ENCODE assay signal across 7 mouse cellular contexts in the genomic region with DNA sequence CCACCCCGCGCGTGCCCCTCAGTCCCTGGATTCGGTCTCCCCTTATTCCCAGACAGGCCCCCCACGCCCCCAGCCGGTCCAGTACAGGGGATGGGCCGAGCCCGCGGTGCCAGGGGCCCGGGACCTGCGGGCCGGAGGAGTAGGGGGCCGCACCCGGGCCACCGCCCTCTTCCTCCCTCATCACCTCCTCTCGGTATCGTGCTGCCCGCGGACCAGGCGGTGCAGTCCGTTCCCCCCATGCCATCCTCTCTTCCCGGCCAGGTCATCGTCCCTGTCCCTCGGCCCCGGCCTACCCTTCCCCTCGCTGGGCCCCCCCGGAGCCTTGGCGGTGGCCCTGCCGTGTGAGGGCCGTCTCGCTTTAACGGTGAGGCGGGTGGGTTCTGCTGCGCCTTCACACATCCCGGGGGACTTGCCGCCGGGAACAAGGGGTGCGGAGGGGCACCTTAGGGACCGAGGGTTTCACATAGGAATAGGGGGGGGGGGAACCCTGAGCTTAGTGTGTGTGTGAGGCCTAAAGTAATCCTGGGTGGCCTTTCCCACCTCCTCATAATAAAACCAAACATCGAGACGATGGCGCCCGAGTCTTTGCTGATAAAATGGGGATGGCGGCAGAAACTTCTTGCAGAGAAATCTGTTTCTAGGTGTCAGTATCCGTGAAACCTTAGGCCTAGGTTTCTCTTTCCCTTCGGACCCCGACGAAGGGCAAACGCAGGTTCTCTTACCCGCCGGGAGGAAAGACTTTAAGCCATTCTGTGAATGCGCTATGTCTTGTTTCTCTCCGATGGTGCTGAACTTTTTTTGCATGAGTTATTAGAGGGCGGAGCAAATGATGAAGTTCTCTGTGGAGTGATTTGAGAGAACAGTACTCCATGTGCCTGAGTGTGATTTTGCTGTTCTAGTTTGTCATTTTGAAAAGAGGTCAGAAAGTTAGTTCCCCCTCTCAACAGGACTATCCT. TPM values are rescaled to one million over a fixed set of nuclear protein-coding genes. Genes with fewer than 3 reads are reported as not detected.
DNase-seq lines count a peak whose midpoint lies in the region; ATAC-seq and TF ChIP-seq lines count a peak whose summit lies in the region.

No protein-coding gene starts in this region.

- no peaks in the 10 kb centered on the region for H3K9me3 ChIP-seq in hindbrain, embryonic 13.5 days

- no peak for TF ChIP-seq CTCF in left cerebral cortex, adult 2 months (IDR thresholded peaks at IDR 0.05)

- H3K4me2 ChIP-seq in hindbrain, embryonic 13.5 days, result peak overlapping the region; percentile 68

- peak; percentile 88 for ATAC-seq in hindbrain, embryonic 13.5 days (ENCODE audit: low FRiP score)
- peak; percentile 20; the same call in 1 of the 2 replicates for ATAC-seq in megakaryocyte, adult 5-6 weeks (ENCODE audit: poor library complexity, severe bottlenecking)

- DNase-seq in R1 (ENCODE audit: low read depth, low spot score), result peak; percentile 83
- DNase-seq in cerebellum, adult 8-10 months, result peak; percentile 45
- DNase-seq in frontal cortex, postnatal 25 days (ENCODE audit: low spot score in 2 of 2), result peak; percentile 14 to 18
- peak; percentile 21 to 36 for DNase-seq in left cerebral cortex, adult 2 months (ENCODE audit: extremely low spot score in 1 of 2, low spot score in 2 of 2)
- DNase-seq in right cerebral cortex, postnatal 14 days, result peak; percentile 32

- 1% methylated on average over 54 of the region's 54 CpGs for WGBS in hindbrain, embryonic 13.5 days

- peak overlapping the region; percentile 97 for H3K27ac ChIP-seq in hindbrain, embryonic 13.5 days
- peak overlapping the region; percentile 95 for H3K27ac ChIP-seq in left cerebral cortex, adult 2 months

- peak overlapping the region; percentile 99 for H3K9ac ChIP-seq in hindbrain, embryonic 13.5 days

- intact Hi-C loops in left cerebral cortex, adult 2 months (cut with DNase I), result loop anchor here (2.0 to 5.0 kb wide), 2 partner anchors 56 to 98 kb away; a partner anchor contains a TSS

- H3K36me3 ChIP-seq in hindbrain, embryonic 13.5 days, result no peaks in the 10 kb centered on the region

- peak overlapping the region; percentile 99 for H3K4me3 ChIP-seq in hindbrain, embryonic 13.5 days
- H3K4me3 ChIP-seq in left cerebral cortex, adult 2 months, result peak overlapping the region; percentile 97

- H3K27me3 ChIP-seq in hindbrain, embryonic 13.5 days, result no peaks in the 10 kb centered on the region

- peaks cover 22% of the 10 kb centered on the region for H3K4me1 ChIP-seq in hindbrain, embryonic 13.5 days (replicated peaks)

RNA-seq across cellular contexts. Expression of a gene that starts 0.8 kb away (rescaled TPM):
- polyA plus RNA-seq in hindbrain, embryonic 13.5 days (2015; fragmentation: Nextera tagmentation; extraction: Ambion mirVana), result 28.5 and 29.0 TPM in 2 replicates
- 10 to 100 TPM; 51.0 to 53.3 TPM for total RNA-seq in left cerebral cortex, adult 2 months (2021)
- total RNA-seq in megakaryocyte, adult 5-6 weeks (2015), result 26.2 and 38.3 TPM in 2 replicates
- 25.0 and 31.4 TPM in 2 replicates for total RNA-seq in megakaryocyte, adult 5-6 weeks (2017)

RNA-seq across cellular contexts. Expression of a gene that starts 55.6 kb away (rescaled TPM):
- polyA plus RNA-seq in hindbrain, embryonic 13.5 days (2015; fragmentation: Nextera tagmentation; extraction: Ambion mirVana), result 28.4 and 29.1 TPM in 2 replicates
- 10 to 100 TPM; 25.3 to 27.8 TPM for total RNA-seq in left cerebral cortex, adult 2 months (2021)
- total RNA-seq in megakaryocyte, adult 5-6 weeks (2015), result 11.8 and 13.1 TPM in 2 replicates
- total RNA-seq in megakaryocyte, adult 5-6 weeks (2017), result 42.2 and 44.2 TPM in 2 replicates

Comparison
In these comparisons a context has a peak if more than half of its experiments do, and no peak if none do; other contexts are left out.
1. Peak in every context shown above with its lines: DNase-seq, ATAC-seq, H3K4me3 ChIP-seq and H3K27ac ChIP-seq.
2. DNase-seq: peak in every context shown above with its lines; median percentile 83 in R1; 45 in cerebellum, adult 8-10 months; 32 in right cerebral cortex, postnatal 14 days; 28 in left cerebral cortex, adult 2 months; 16 in frontal cortex, postnatal 25 days.